Mouse (Mus musculus): ENCODE measurements around the gene Pigp.
A peak's percentile ranks its signal among the peaks of the same experiment; 100 is the strongest.

The Pigp gene

GRCm38 (mm10) chr16:94315215-94315614, 56.4 kb downstream of the Pigp start:
- no peak for DNase-seq

GRCm38 (mm10) chr16:94314626-94315025, 57.0 kb downstream of the Pigp start:
- DNase-seq, result no peak

GRCm38 (mm10) chr16:94313229-94314030, 58.2 kb downstream of the Pigp start, which contains the start of gene Hlcs:
Gene Hlcs (minus strand): TSS chr16:94313571.
- peak; percentile 98 to 99 for DNase-seq

- peak; percentile 84 to 86 for DNase-seq
Measured at GRCm38 (mm10) chr16:94312663-94313228, 58.9 kb downstream of the Pigp start.

GRCm38 (mm10) chr16:94311931-94312330, 59.7 kb downstream of the Pigp start:
- no peak for DNase-seq

GRCm38 (mm10) chr16:94311416-94311815, 60.2 kb downstream of the Pigp start:
- no peak for DNase-seq

GRCm38 (mm10) chr16:94309025-94309424, 62.6 kb downstream of the Pigp start:
- DNase-seq, result no peak
